Mouse (Mus musculus) megakaryocyte, embryonic 14.5 days (primary cell): ENCODE measurements at regions not wholly inside any gene's neighbourhood (a gene's known extent, or its start where the extent isn't known, plus 50 kb on each side); places are given as distances from the start of the nearest gene placed in this dataset.

Experiments
- H3K27me3 ChIP-seq: replicated peaks from 2 replicates; pipeline ENCODE3; 2012; ENCODE audit warnings: inconsistent platforms
- H3K36me3 ChIP-seq: replicated peaks from 2 replicates; pipeline ENCODE3; 2012; ENCODE audit warnings: low read length, inconsistent platforms, mixed read lengths
- H3K4me1 ChIP-seq: 2 replicates; pipeline ENCODE4 v1.6.1; 2012; ENCODE audit warnings: inconsistent platforms
- H3K4me3 ChIP-seq: replicated peaks from 2 replicates; pipeline ENCODE3; 2012; ENCODE audit warnings: moderate library complexity, mild to moderate bottlenecking, inconsistent platforms
- H3K9me3 ChIP-seq: 2 replicates; pipeline ENCODE4 v1.6.1; 2012; ENCODE audit warnings: inconsistent platforms
- FLI1 ChIP-seq: IDR thresholded peaks from 2 replicates; pipeline ENCODE4 v1.6.1; 2012; ENCODE audit warnings: low read length, inconsistent platforms, mixed read lengths
- GATA1 ChIP-seq: IDR thresholded peaks from 3 replicates; pipeline ENCODE4 v1.6.1; 2012; ENCODE audit warnings: mixed read lengths, low read length, inconsistent platforms, borderline replicate concordance

- H3K27me3 ChIP-seq = no peaks in the 10 kb centered on the region
- TF ChIP-seq FLI1 (no peak), GATA1 (no peak)
- no peaks in the 10 kb centered on the region for H3K36me3 ChIP-seq
- no peaks in the 10 kb centered on the region for H3K4me1 ChIP-seq
- H3K9me3 ChIP-seq = no peaks in the 10 kb centered on the region; the same call in 1 of the 2 replicates
- no peak overlapping the region for H3K4me3 ChIP-seq
These were observed 226.0 kb downstream of the Csl start for GRCm38 (mm10) chr10:99533468-99533867.

- TF ChIP-seq GATA1 = no peak
- TF ChIP-seq FLI1 = no peak
These were observed 225.2 kb downstream of the Csl start for GRCm38 (mm10) chr10:99534237-99534636.

GRCm38 (mm10) chr10:99538639-99539038 lies 220.8 kb downstream of the Csl start:
- Histone ChIP-seq H3K27me3 (no peaks in the 10 kb centered on the region), H3K4me3 (no peak overlapping the region), H3K36me3 (no peaks in the 10 kb centered on the region), H3K4me1 (no peaks in the 10 kb centered on the region), H3K9me3 (no peaks in the 10 kb centered on the region; the same call in 1 of the 2 replicates)
- no peak for TF ChIP-seq FLI1
- no peak for TF ChIP-seq GATA1

More at GRCm38 (mm10) chr10:99534237-99534636, 225.2 kb downstream of the Csl start:
- no peaks in the 10 kb centered on the region for H3K27me3 ChIP-seq
- H3K4me1 ChIP-seq = no peaks in the 10 kb centered on the region
- no peaks in the 10 kb centered on the region; the same call in 1 of the 2 replicates for H3K9me3 ChIP-seq
- no peak overlapping the region for H3K4me3 ChIP-seq
- no peaks in the 10 kb centered on the region for H3K36me3 ChIP-seq

GRCm38 (mm10) chr10:99552373-99552772 lies 207.1 kb downstream of the Csl start:
- Histone ChIP-seq H3K9me3 (no peaks in the 10 kb centered on the region), H3K36me3 (no peaks in the 10 kb centered on the region), H3K4me3 (no peak overlapping the region), H3K27me3 (no peaks in the 10 kb centered on the region), H3K4me1 (no peaks in the 10 kb centered on the region)
- TF ChIP-seq GATA1 (no peak), FLI1 (no peak)

- Histone ChIP-seq H3K9me3 (no peaks in the 10 kb centered on the region), H3K27me3 (no peaks in the 10 kb centered on the region), H3K4me1 (no peaks in the 10 kb centered on the region), H3K36me3 (no peaks in the 10 kb centered on the region), H3K4me3 (no peak overlapping the region)
- TF ChIP-seq FLI1 (no peak), GATA1 (no peak)
These were observed 206.5 kb downstream of the Csl start for GRCm38 (mm10) chr10:99552836-99553540.

- TF ChIP-seq GATA1 = no peak
- TF ChIP-seq FLI1 = no peak
- no peaks in the 10 kb centered on the region for H3K4me1 ChIP-seq
- no peaks in the 10 kb centered on the region for H3K36me3 ChIP-seq
These were observed 204.4 kb downstream of the Csl start for GRCm38 (mm10) chr10:99555021-99555420.

GRCm38 (mm10) chr10:99555658-99556352 lies 203.7 kb downstream of the Csl start:
- Histone ChIP-seq H3K27me3 (no peaks in the 10 kb centered on the region), H3K9me3 (no peaks in the 10 kb centered on the region), H3K4me3 (no peak overlapping the region), H3K36me3 (no peaks in the 10 kb centered on the region), H3K4me1 (no peaks in the 10 kb centered on the region)
- TF ChIP-seq GATA1 (no peak), FLI1 (no peak)

More at GRCm38 (mm10) chr10:99555021-99555420, 204.4 kb downstream of the Csl start:
- Histone ChIP-seq H3K9me3 (no peaks in the 10 kb centered on the region), H3K4me3 (no peak overlapping the region), H3K27me3 (no peaks in the 10 kb centered on the region)

- no peaks in the 10 kb centered on the region for H3K36me3 ChIP-seq
- no peak overlapping the region for H3K4me3 ChIP-seq
- no peaks in the 10 kb centered on the region for H3K9me3 ChIP-seq
- no peak for TF ChIP-seq GATA1
- TF ChIP-seq FLI1 = no peak
- H3K27me3 ChIP-seq = no peaks in the 10 kb centered on the region
- no peaks in the 10 kb centered on the region for H3K4me1 ChIP-seq
These were observed 203.0 kb downstream of the Csl start for GRCm38 (mm10) chr10:99556353-99557036.

GRCm38 (mm10) chr10:99558656-99559055 lies 200.8 kb downstream of the Csl start:
- Histone ChIP-seq H3K9me3 (no peaks in the 10 kb centered on the region), H3K4me1 (no peaks in the 10 kb centered on the region), H3K36me3 (no peaks in the 10 kb centered on the region), H3K27me3 (no peaks in the 10 kb centered on the region), H3K4me3 (no peak overlapping the region)
- no peak for TF ChIP-seq GATA1
